Mouse (Mus musculus): ENCODE measurements around the gene Gm49387. TPM values are rescaled to one million over a fixed set of nuclear protein-coding genes. Genes with fewer than 3 reads are reported as not detected.

Gm49387 gene
- not detected for polyA plus RNA-seq (2017; shearing (Covaris generic))

DNA sequence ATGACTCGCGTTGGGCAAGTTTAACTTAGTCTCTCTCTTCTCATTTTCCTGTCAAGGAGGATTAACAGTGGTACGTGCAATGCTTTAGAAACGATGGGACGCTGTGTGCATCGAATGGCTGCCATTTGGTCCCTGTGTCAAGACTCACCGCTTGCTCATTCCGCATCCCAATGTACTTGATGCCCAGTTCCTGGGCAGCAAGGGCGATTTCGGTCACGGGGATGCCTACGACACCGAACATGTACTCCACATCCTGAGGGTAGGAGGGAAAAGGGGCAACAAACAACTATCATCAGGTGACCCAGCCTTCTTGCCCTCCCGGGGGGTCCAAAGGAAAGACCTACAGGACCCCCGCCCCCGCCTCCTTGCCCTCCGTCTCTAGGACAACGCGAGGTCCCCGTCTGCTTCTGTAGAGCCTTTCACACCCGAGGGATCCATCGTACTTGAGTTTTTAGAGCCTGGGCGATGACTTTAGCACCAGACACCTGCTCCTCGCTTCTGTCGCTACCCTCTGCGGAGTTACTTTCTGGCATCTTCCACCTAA lies at the start of gene Gm49387:
Gm49387 (minus strand) TSS at position 533 of the 544 bp plus-strand sequence.

DNA sequence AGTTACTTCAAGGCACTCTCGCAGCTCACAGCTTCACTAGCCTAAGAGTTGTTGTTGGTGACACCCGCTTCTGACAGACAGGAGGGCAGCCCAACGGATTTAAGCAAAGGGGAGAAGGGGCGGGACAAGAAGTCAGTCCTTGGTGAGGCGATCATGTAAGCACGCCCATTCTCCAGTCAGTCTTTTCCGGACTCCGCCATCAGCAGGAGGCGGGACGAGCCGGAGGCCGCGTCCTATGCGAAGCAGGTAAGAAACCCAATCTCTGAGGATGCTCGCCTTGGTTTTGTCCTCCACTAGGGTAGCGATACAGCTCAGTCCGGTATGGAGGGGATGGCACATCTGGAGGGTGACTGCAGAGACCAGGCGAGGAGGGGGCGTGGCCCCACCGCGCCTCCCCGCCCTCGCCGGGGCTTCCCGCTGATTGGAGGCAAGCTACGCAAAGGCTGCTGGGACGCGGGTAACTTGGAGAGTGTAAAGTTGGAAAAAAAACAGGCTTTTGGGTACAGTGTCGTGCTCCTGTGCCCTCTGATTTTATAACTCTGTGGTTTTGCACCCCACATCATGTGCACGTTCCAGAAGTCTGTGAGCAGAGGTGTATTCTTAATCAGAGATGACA lies 320 bp upstream of the Gm49387 start, which contains the start of the genes Btd and Hacl1:
Btd (plus strand) TSS at position 139 of the 616 bp plus-strand sequence.
Hacl1 (minus strand) TSS at position 397 of the 616 bp plus-strand sequence.

DNA sequence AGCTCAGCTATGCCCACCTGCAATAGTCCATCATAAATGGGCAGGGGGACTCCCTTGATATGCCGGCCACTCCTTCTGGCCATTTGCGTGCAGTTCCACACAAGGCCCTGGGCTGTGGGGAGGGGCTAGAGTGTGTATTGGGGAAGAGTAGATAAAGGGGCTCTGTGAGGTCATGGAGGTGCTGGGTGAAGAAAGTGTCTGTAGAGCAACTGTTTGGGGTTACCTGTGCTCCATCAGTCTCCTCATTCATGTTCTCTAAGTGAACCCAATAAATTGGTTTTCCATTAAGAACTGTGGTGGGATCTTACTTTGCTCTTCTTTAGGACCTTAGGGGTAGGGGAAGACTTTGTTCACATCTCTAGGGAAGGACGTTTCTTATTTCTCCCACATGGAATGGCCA lies 49.4 kb downstream of the Gm49387 start, which contains the start of gene Colq:
Colq (minus strand) TSS at position 101 of the 400 bp plus-strand sequence.

Other genes with a start within 250 kb of the Gm49387 start
- gene Sh3bp5, start 204.8 kb downstream of the Gm49387 start, polyA plus RNA-seq (2017; shearing (Covaris generic)), result 24.7 TPM
- 25.4 TPM for gene Eaf1, start 146.5 kb downstream of the Gm49387 start, polyA plus RNA-seq (2017; shearing (Covaris generic))
- 74.8 TPM for gene Mettl6, start 145.8 kb downstream of the Gm49387 start, polyA plus RNA-seq (2017; shearing (Covaris generic))
- 12.7 TPM for gene Colq, start 49.5 kb downstream of the Gm49387 start, polyA plus RNA-seq (2017; shearing (Covaris generic))
- gene Btd, start 150 bp upstream of the Gm49387 start, polyA plus RNA-seq (2017; shearing (Covaris generic)), result 28.1 TPM
- gene Hacl1, start 408 bp upstream of the Gm49387 start, polyA plus RNA-seq (2017; shearing (Covaris generic)), result 37.0 TPM
- 11.5 TPM for gene Ankrd28, start 189.8 kb upstream of the Gm49387 start, polyA plus RNA-seq (2017; shearing (Covaris generic))